Mouse (Mus musculus) CD4-positive, CD25-positive, alpha-beta regulatory T cell, adult 2 months (primary cell): ENCODE measurements around the gene Rnaseh2a.
"Not testable (repeated sequence)": the region's sequence is repeated elsewhere in the genome, so short reads cannot be mapped to it uniquely, and the experiment has no call there.

Source experiments
- DNase-seq: peaks from one replicate; pipeline ENCODE4 v3.0.0-alpha.2; 2012; ENCODE audit warnings: low read depth, low spot score

Rnaseh2a gene

DNA sequence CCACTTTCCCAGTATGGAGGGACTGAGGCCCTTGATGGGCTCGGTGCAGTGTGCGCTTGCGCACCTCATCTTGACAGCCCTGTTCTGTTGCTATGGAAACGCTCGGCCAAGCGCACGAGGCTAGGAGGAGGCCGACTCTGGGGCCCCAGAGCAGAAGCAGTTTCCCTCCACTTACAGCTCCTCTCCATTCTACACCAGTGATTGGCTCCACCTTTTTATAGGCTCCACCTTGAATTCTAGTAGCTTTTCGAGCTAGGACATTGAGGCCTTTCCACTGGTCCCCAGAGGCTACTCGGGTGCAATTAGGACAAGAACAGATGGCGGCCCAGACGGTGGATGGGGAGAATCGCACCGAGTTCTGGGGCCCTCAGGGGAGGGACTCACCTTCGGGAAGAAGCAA, 34.7 kb downstream of the Rnaseh2a start:
- DNase-seq: peak; percentile 55

- DNase-seq: no peak
These were observed 35.6 kb downstream of the Rnaseh2a start for GRCm38 (mm10) chr8:84933767-84934559.

GRCm38 (mm10) chr8:84930582-84930981, 39.0 kb downstream of the Rnaseh2a start:
- no peak for DNase-seq

DNA sequence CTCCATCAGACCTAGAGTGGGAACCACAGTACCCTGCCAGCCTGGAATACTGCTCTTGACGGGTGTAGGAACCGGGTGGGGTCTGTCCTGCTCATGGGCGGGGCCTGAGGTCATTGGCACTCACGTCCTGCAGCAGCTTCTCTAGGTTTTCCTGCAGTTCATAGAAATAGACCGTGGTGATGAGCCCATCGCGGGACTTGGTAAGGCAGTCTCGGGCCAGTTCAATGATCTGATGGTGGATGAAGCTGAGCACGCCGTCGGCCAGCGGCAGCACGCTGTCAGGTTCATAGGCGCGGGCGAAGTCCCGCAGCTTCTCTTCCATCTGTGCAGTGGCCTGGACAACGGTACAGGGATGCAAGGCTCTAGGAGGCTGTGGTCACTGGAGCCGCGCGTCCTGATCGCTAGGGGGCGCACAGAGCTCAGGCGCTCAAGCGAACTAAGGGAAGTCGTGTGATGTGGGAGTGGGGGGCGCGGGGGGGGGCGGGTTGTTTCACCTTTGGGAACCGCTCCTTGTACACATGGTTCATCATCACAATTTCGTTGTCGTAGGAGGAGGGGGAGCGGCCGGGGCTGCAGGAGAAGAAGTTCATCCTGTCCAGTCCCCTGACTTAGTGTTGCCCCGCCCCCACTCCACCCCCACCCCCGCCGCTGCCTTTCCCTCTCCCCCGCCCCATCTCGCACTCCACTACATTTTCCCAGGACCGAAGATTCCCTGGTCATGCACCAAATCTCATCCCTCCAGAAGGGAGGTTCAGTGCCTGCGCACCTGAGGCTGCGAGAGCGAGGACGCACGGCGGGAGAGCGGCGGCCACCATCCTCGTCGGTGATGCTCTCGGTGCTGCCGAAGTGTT, 40.9 kb downstream of the Rnaseh2a start:
- DNase-seq: peak; percentile 82

- no peak for DNase-seq
These were observed 42.1 kb downstream of the Rnaseh2a start for GRCm38 (mm10) chr8:84927513-84927912.

DNA sequence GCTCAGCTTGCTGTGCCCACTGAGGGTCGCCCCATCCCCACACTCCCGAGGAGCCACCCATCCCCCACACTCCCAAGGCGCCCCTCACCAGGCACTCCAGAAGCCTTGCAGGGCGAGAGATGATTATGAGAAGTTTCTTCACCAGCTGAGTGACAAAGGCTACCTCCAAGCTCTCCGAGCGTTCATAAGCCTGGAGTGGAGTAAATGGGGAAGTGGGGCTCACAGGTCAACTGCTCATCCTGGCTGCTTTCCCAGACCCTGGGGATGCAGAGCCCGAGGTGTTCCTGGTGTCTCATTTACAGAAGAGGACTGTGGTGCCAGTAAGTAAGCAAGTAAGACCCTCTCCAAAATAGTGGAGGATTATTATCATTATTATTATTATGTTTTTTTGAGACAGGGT, 44.0 kb downstream of the Rnaseh2a start:
- DNase-seq: no peak

DNA sequence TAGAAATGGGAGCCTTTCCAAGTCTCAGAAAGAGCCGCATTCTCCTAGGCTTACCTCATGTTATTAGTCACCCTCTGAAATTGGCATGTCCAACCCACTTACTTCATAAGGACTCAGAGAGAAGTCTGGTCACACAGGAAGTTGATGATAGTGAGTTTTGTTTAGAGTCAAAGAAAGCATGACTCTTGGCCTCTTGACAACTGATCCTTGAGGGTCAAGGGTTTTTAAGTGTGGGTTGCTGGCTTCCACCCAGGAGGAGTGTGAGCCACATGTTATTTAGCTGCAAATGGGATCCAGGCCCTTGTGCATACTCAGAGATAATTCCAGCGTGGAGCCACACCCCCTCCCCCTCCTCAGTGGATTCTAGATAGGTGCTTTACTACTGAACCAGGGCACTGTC, 48.0 kb downstream of the Rnaseh2a start:
- no peak for DNase-seq

- no peak for DNase-seq
These were observed 50.9 kb downstream of the Rnaseh2a start for GRCm38 (mm10) chr8:84918646-84919045.

DNA sequence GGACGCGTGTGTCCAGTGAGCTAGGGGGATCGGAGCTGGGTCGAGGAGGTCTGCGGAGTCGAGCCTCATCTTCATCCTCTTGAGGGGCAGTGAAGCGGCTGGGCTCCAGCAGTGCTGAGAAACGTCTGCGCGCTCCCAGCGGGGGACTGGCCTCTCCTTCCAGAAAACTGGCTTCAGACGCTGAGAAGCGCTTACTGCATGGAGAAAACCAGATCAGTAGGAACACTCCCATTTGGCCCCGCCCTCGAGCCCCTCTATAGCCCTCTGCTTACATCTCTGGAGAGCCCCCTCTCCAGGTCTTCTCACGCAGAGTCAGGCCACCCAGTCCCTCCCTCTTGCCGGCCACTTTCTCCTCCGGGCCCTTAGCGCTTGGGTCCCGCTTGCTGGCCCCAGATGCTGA, 51.8 kb downstream of the Rnaseh2a start:
- DNase-seq: no peak

DNA sequence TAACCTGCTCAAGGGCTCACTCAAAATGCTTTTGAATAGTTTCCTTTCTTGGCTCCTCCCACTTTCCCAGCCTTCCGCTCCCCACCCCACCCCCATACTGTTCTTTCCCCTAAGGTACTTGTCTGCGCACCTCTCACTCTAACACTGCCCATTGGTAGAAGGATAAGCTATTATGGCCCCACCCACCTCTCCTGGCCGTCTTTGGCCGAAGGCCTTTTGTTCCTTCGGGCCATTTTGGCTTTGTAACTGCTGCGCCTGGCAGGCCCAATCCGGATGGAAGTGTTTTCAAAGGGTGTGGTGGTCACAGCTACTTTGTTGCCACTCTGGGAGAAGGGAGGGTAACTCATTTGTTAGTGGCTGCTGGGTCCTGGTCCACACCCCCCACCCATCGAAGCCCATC, 54.3 kb downstream of the Rnaseh2a start:
- no peak for DNase-seq

DNA sequence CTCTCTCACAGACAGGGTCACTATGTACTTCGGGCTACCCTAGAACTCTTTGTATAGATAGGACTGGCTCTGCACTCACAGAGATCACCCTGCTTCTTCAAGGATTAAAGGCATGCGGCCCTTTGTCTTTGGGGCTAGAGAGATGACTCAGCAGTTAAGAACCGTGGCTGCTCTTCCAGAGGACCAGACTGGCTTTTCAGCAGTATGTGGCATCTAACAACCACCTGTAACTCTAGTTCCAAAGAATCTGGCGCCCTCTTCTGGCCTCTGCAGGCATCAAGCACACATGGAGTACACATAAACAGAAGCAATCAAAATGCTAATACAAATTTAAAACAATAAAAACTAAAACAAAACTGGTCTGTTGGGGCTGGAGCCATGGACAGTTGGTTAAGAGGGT, 55.6 kb downstream of the Rnaseh2a start:
- peak; percentile 77 for DNase-seq

GRCm38 (mm10) chr8:84913502-84913900, 56.1 kb downstream of the Rnaseh2a start:
- no peak for DNase-seq

GRCm38 (mm10) chr8:84912895-84913501, 56.6 kb downstream of the Rnaseh2a start:
- peak; percentile 93 for DNase-seq

DNA sequence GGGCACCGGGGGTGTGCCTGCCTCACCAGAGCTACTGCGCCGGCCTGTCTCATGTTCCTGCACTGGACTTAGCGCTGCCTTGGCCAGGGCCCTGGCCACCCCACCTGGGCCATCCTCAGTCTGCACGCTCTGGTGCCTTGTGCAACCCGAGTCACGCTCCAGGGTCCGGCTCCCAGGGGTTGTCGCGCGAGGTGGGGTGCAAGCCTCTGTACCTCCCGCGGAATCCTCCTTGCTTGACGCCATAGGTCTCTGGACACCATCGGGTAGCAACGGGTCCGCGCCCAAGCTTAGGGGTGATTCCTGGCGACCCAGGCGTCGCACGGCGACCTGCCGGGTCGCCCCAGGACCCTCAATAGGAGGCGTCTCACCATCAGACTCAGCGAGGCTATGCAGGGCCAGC, 57.2 kb downstream of the Rnaseh2a start:
- DNase-seq: peak; percentile 16

- DNase-seq: no peak
These were observed 57.7 kb downstream of the Rnaseh2a start for GRCm38 (mm10) chr8:84911854-84912253.

DNA sequence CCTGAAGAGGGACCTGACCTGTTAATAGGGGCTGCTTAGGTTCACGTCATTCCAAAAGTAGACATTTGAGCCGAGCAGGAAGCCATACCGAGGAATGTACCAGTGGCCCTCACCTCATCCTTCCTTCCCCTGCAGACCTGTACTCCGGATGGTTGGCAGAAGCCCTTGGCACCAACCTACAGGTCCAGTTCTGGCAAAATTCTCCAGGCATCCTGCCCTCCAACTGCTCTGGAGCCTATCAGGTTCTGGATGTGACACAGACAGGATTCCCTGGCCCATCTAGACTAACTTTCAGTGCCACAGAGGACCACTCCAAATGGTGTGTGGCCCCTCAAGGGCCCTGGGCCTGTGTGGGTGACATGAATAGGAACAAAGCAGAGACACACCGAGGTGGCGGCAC, 59.0 kb downstream of the Rnaseh2a start:
- DNase-seq: no peak

GRCm38 (mm10) chr8:84909949-84910348, 59.6 kb downstream of the Rnaseh2a start:
- peak; percentile 67 for DNase-seq

DNA sequence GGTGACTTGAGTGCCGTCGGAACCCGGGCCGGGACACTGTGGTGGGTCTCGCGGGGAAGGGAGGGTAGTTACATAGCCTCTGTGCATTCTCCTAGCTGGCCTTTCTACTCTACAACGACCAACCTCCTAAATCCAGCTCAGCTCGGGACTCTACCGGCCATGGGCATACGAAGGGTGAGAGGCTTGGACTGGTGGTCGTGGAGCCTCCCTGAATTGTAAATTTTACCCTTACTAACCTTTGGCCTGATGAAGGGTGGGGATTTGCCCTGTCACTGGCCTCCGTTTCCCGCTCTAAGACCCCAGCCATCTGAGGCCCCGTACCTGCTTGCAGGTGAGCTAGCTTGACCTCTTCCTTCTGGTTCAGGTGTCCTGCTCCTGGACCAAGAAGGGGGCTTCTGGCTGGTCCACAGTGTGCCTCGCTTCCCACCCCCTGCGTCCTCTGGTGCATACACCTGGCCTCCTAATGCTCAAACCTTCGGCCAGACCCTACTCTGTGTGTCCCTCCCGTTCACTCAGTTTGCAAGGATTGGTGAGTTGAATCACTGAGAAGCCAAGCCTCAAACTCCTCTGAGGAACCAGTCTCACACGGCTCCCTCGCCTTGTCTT, 60.3 kb downstream of the Rnaseh2a start:
- DNase-seq: no peak

- DNase-seq: peak; percentile 95
These were observed 61.0 kb downstream of the Rnaseh2a start, which contains the start of gene Dnase2a for GRCm38 (mm10) chr8:84908421-84909161. Gene Dnase2a (plus strand): TSS chr8:84908560.

DNA sequence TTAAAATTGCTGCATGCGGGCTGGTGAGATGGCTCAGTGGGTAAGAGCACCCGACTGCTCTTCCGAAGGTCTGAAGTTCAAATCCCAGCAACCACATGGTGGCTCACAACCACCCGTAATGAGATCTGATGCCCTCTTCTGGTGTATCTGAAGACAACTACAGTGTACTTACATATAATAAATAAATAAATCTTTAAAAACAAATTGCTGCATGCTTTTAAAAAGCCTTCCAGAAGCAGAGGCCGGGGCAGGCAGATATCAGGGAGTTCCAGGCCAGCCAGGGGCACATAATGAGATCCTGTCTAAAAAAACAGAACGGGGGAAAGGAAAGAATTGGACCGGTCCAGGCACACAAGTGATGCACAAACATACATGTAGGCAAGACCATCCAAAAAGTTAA, 61.6 kb downstream of the Rnaseh2a start:
- not testable (repeated sequence) for DNase-seq

DNA sequence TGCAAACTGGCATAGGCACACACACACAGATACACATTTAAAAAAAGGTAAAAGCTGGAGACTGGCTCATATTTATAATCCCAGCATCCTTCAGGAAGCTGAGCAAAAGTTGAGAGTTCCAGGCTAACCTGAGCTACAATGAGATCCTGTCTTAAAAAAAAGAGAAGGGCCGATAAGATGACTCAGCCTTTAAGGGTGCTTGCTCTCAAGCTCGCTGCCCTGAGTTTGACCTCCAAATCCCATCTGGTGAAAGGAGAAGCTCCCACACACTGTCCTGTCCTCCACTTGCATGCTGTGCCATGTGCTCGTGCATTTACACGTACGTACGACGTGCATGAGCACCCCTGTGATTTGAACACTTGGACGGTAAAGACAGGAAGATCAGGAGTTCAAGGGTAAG, 62.1 kb downstream of the Rnaseh2a start:
- DNase-seq: no peak
